Mouse (Mus musculus) ES-Bruce4 (cell line): ENCODE data around the gene Slco6c1.

Experiments
- CTCF ChIP-seq: IDR thresholded peaks from one replicate; pipeline ENCODE4 v1.8.1; 2011; ENCODE audit warnings: low read depth, low read length
- POLR2A ChIP-seq: IDR thresholded peaks from one replicate; pipeline ENCODE4 v1.8.1; 2011; ENCODE audit warnings: low read length; ENCODE audit not compliant: insufficient read depth

- no peak for TF ChIP-seq CTCF
- no peak for TF ChIP-seq POLR2A
These were observed 89.1 kb downstream of the Slco6c1 start for GRCm38 (mm10) chr1:97038982-97039381.
